Mouse (Mus musculus): Measurements from ENCODE around the gene Bcar1. TPM values are rescaled to one million over a fixed set of nuclear protein-coding genes. Genes with fewer than 3 reads are reported as not detected.
A peak's percentile ranks its signal among the peaks of the same experiment; 100 is the strongest.

The Bcar1 gene
- polyA plus RNA-seq, 1 experiment, result 136 TPM

DNA sequence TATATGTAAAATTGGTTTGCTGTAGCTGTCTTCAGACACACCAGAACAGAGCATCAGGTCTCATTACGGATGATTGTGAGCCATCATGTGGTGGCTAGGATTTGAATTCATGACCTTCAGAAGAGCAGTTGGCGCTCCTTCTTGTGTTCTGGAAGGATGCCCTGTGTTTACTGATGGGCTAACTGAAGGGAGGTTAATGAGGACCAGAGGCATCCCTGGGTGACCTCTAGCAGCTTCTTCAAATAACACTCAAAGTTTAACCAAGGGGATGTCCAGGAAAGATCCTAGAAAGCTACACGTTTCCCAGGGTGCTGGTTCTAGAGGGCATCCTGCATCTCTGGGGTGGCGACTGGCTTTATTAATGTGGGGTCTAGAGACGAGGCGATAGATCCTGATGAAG is 11.1 kb upstream of the Bcar1 start:
- H3K79me2 ChIP-seq (ENCODE audit: control insufficient read depth, insufficient read depth), result no peaks in the 10 kb centered on the region
- TF ChIP-seq USF1 (IDR thresholded peaks at IDR 0.05; ENCODE audit: low read depth), result no peak
- TF ChIP-seq CTCF (IDR thresholded peaks at IDR 0.05; ENCODE audit: control insufficient read depth, insufficient read depth, insufficient read length), result no peak
- no peak for TF ChIP-seq FOSL1 (IDR thresholded peaks at IDR 0.05; ENCODE audit: insufficient read depth, low read length, poor library complexity, severe bottlenecking)
- TF ChIP-seq CEBPB (IDR thresholded peaks at IDR 0.05; ENCODE audit: low read depth), result no peak
- no peak for TF ChIP-seq MYOG (IDR thresholded peaks at IDR 0.05; ENCODE audit: control insufficient read depth, extremely low read depth, insufficient read length)
- TF ChIP-seq MAX (IDR thresholded peaks at IDR 0.05), result no peak
- no peak for TF ChIP-seq MYOD1 (IDR thresholded peaks at IDR 0.05; ENCODE audit: control insufficient read depth, insufficient read length, low read depth)
- no peaks in the 10 kb centered on the region for H3K79me3 ChIP-seq (ENCODE audit: low read depth)

GRCm38 (mm10) chr8:111754088-111754487 is 10.5 kb upstream of the Bcar1 start:
- Histone ChIP-seq H3K36me3 (ENCODE audit: control insufficient read depth, insufficient read depth) (no peaks in the 10 kb centered on the region), H3K79me2 (ENCODE audit: control insufficient read depth, insufficient read depth) (no peaks in the 10 kb centered on the region), H3K4me3 (ENCODE audit: insufficient read depth, poor library complexity, severe bottlenecking) (no peak overlapping the region), H3ac (ENCODE audit: control insufficient read depth, insufficient read length, low read depth) (no peak overlapping the region), H3K27me3 (ENCODE audit: control insufficient read depth, insufficient read depth, insufficient read length) (no peaks in the 10 kb centered on the region), H3K79me3 (ENCODE audit: low read depth) (no peaks in the 10 kb centered on the region)
- TF ChIP-seq CTCF (IDR thresholded peaks at IDR 0.05; ENCODE audit: control insufficient read depth, insufficient read depth, insufficient read length), result no peak
- TF ChIP-seq USF1 (IDR thresholded peaks at IDR 0.05; ENCODE audit: low read depth), result no peak
- TF ChIP-seq MYOG (IDR thresholded peaks at IDR 0.05; ENCODE audit: control insufficient read depth, extremely low read depth, insufficient read length), result no peak
- TF ChIP-seq FOSL1 (IDR thresholded peaks at IDR 0.05; ENCODE audit: insufficient read depth, low read length, poor library complexity, severe bottlenecking), result no peak
- no peak for TF ChIP-seq CEBPB (IDR thresholded peaks at IDR 0.05; ENCODE audit: low read depth)
- TF ChIP-seq MAX (IDR thresholded peaks at IDR 0.05), result no peak
- no peak for TF ChIP-seq MYOD1 (IDR thresholded peaks at IDR 0.05; ENCODE audit: control insufficient read depth, insufficient read length, low read depth)

More for the DNA sequence above, 11.1 kb upstream of the Bcar1 start:
- H3K27me3 ChIP-seq (ENCODE audit: control insufficient read depth, insufficient read depth, insufficient read length), result no peaks in the 10 kb centered on the region
- H3K36me3 ChIP-seq (ENCODE audit: control insufficient read depth, insufficient read depth), result no peaks in the 10 kb centered on the region
- no peak overlapping the region for H3K4me3 ChIP-seq (ENCODE audit: insufficient read depth, poor library complexity, severe bottlenecking)
- H3ac ChIP-seq (ENCODE audit: control insufficient read depth, insufficient read length, low read depth), result no peak overlapping the region

GRCm38 (mm10) chr8:111748766-111749165 is 5.2 kb upstream of the Bcar1 start:
- H3K4me3 ChIP-seq (ENCODE audit: insufficient read depth, poor library complexity, severe bottlenecking), result no peak overlapping the region

DNA sequence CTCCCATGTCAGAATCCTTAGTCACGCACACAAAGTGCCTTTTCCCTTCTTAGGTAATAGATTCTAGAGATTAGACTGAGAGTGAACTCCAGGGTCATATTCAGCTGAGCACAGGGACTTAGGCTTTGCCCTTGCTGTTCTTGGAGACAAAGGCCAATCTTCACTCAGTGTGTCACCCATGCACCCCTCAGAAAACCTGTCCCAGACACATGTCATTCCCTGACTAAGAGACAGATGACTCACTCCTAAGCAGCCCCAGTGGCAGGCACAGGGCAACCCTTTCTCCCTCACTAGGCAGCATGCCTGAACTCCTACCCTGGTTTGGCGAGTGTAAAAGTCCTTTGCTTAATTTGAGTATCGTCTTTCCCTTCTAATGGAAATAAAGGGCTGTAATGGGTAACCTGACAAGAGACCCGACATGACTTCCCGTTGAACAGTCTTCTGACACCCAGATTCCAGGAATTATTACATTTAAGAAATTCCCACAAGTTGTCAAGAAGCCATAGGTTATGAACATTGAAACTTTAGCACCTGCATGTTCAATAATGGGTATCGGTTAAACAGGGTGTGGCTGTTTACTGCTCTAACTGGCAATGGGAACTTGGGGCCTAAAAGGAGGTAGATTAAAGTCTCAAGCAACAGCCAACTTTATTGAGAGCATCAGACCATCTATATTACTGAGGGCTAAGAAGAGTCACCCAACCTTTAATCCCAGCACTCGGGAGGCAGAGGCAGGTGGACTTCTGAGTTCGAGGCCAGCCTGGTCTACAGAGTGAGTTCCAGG is 4.4 kb upstream of the Bcar1 start:
- Histone ChIP-seq H3K36me3 (ENCODE audit: control insufficient read depth, insufficient read depth) (no peaks in the 10 kb centered on the region), H3K79me3 (ENCODE audit: low read depth) (peaks cover 2% of the 10 kb centered on the region), H3K27me3 (ENCODE audit: control insufficient read depth, insufficient read depth, insufficient read length) (no peaks in the 10 kb centered on the region), H3K79me2 (ENCODE audit: control insufficient read depth, insufficient read depth) (peaks cover 16% of the 10 kb centered on the region), H3ac (ENCODE audit: control insufficient read depth, insufficient read length, low read depth) (no peak overlapping the region), H3K4me3 (ENCODE audit: insufficient read depth, poor library complexity, severe bottlenecking) (no peak overlapping the region)
- peak; percentile 85 for TF ChIP-seq FOSL1 (IDR thresholded peaks at IDR 0.05; ENCODE audit: insufficient read depth, low read length, poor library complexity, severe bottlenecking)
- peak; percentile 44 for TF ChIP-seq MAX (IDR thresholded peaks at IDR 0.05)
- TF ChIP-seq CTCF (IDR thresholded peaks at IDR 0.05; ENCODE audit: control insufficient read depth, insufficient read depth, insufficient read length), result no peak
- peak; percentile 15 for TF ChIP-seq CEBPB (IDR thresholded peaks at IDR 0.05; ENCODE audit: low read depth)
- no peak for TF ChIP-seq USF1 (IDR thresholded peaks at IDR 0.05; ENCODE audit: low read depth)
- TF ChIP-seq MYOG (IDR thresholded peaks at IDR 0.05; ENCODE audit: control insufficient read depth, extremely low read depth, insufficient read length), result no peak
- peak; percentile 71 for TF ChIP-seq MYOD1 (IDR thresholded peaks at IDR 0.05; ENCODE audit: control insufficient read depth, insufficient read length, low read depth)

More at GRCm38 (mm10) chr8:111748766-111749165, 5.2 kb upstream of the Bcar1 start:
- Histone ChIP-seq H3K27me3 (ENCODE audit: control insufficient read depth, insufficient read depth, insufficient read length) (no peaks in the 10 kb centered on the region), H3K79me2 (ENCODE audit: control insufficient read depth, insufficient read depth) (peaks cover 9% of the 10 kb centered on the region), H3ac (ENCODE audit: control insufficient read depth, insufficient read length, low read depth) (no peak overlapping the region), H3K36me3 (ENCODE audit: control insufficient read depth, insufficient read depth) (no peaks in the 10 kb centered on the region), H3K79me3 (ENCODE audit: low read depth) (no peaks in the 10 kb centered on the region)
- TF ChIP-seq CTCF (IDR thresholded peaks at IDR 0.05; ENCODE audit: control insufficient read depth, insufficient read depth, insufficient read length), result no peak
- no peak for TF ChIP-seq MAX (IDR thresholded peaks at IDR 0.05)
- TF ChIP-seq MYOD1 (IDR thresholded peaks at IDR 0.05; ENCODE audit: control insufficient read depth, insufficient read length, low read depth), result no peak
- TF ChIP-seq USF1 (IDR thresholded peaks at IDR 0.05; ENCODE audit: low read depth), result no peak
- no peak for TF ChIP-seq FOSL1 (IDR thresholded peaks at IDR 0.05; ENCODE audit: insufficient read depth, low read length, poor library complexity, severe bottlenecking)
- TF ChIP-seq MYOG (IDR thresholded peaks at IDR 0.05; ENCODE audit: control insufficient read depth, extremely low read depth, insufficient read length), result no peak
- TF ChIP-seq CEBPB (IDR thresholded peaks at IDR 0.05; ENCODE audit: low read depth), result no peak

GRCm38 (mm10) chr8:111746582-111747465 is 3.2 kb upstream of the Bcar1 start:
- no peaks in the 10 kb centered on the region for H3K27me3 ChIP-seq (ENCODE audit: control insufficient read depth, insufficient read depth, insufficient read length)
- no peak for TF ChIP-seq MYOG (IDR thresholded peaks at IDR 0.05; ENCODE audit: control insufficient read depth, extremely low read depth, insufficient read length)
- peak; percentile 47 for TF ChIP-seq FOSL1 (IDR thresholded peaks at IDR 0.05; ENCODE audit: insufficient read depth, low read length, poor library complexity, severe bottlenecking)
- TF ChIP-seq MAX (IDR thresholded peaks at IDR 0.05), result peak; percentile 90
- TF ChIP-seq MYOD1 (IDR thresholded peaks at IDR 0.05; ENCODE audit: control insufficient read depth, insufficient read length, low read depth), result peak; percentile 57
- no peak for TF ChIP-seq CTCF (IDR thresholded peaks at IDR 0.05; ENCODE audit: control insufficient read depth, insufficient read depth, insufficient read length)
- TF ChIP-seq CEBPB (IDR thresholded peaks at IDR 0.05; ENCODE audit: low read depth), result peak; percentile 61
- peak; percentile 65 for TF ChIP-seq USF1 (IDR thresholded peaks at IDR 0.05; ENCODE audit: low read depth)
- H3K36me3 ChIP-seq (ENCODE audit: control insufficient read depth, insufficient read depth), result no peaks in the 10 kb centered on the region
- no peak overlapping the region for H3ac ChIP-seq (ENCODE audit: control insufficient read depth, insufficient read length, low read depth)
- no peak overlapping the region for H3K4me3 ChIP-seq (ENCODE audit: insufficient read depth, poor library complexity, severe bottlenecking)
- peaks cover 15% of the 10 kb centered on the region for H3K79me3 ChIP-seq (ENCODE audit: low read depth)
- H3K79me2 ChIP-seq (ENCODE audit: control insufficient read depth, insufficient read depth), result peaks cover 29% of the 10 kb centered on the region
